ENCODE assay signal across 3 mouse cellular contexts in genomic region chr19:4382303-4382702, GRCm38 (mm10). TPM values are rescaled to one million over a fixed set of nuclear protein-coding genes. Genes with fewer than 3 reads are reported as not detected.
"Had no signal": no experiment of that assay in that cellular context is flagged by ENCODE, and none has a peak within 500 bp of the region (broad histone marks: within the 10 kb centered on the region; RNA-seq: fewer than 3 reads in every experiment).

No protein-coding gene starts in this region.

RNA-seq across cellular contexts. Expression of gene Rhod, which starts 56.9 kb away (rescaled TPM):
- total RNA-seq: megakaryocyte, adult 5-6 weeks; monocyte, adult 5-6 weeks; neutrophil, adult 5-6 weeks had no signal
